Mouse (Mus musculus) forebrain, postnatal 0 days (tissue): ENCODE data around the gene Pdzd8. TPM values are rescaled to one million over a fixed set of nuclear protein-coding genes. Genes with fewer than 3 reads are reported as not detected.

Source experiments
- ATAC-seq: fragments of 200-750 bp; cut with Nextera tagmentation; 2 replicates; pipeline ENCODE4 v1.8.0; 2017; ENCODE audit warnings: mild to moderate bottlenecking, moderate library complexity
- DNase-seq: peaks from one replicate; pipeline ENCODE4 v3.0.0-alpha.2; 2015
- H3K27ac ChIP-seq: fragments of 300-500 bp; sonication (generic); 2 replicates; pipeline ENCODE4 v1.5.1; 2014; ENCODE audit warnings: low read depth, mild to moderate bottlenecking, antibody characterized with exemption, low read length, moderate library complexity, mixed read lengths
- H3K27me3 ChIP-seq: fragments of 300-500 bp; sonication (generic); 2 replicates; pipeline ENCODE4 v1.6.1; 2014; ENCODE audit warnings: mild to moderate bottlenecking, low read length, mixed read lengths; ENCODE audit not compliant: insufficient read depth
- H3K36me3 ChIP-seq: fragments of 300-500 bp; sonication (generic); 2 replicates; pipeline ENCODE4 v1.6.1; 2014; ENCODE audit warnings: mild to moderate bottlenecking, moderate library complexity; ENCODE audit not compliant: insufficient read depth
- H3K4me1 ChIP-seq: fragments of 300-500 bp; sonication (generic); 2 replicates; pipeline ENCODE4 v1.6.1; 2014; ENCODE audit warnings: antibody characterized with exemption; ENCODE audit not compliant: insufficient read depth
- H3K4me2 ChIP-seq: fragments of 300-500 bp; sonication (generic); 2 replicates; pipeline ENCODE4 v1.6.1; 2014; ENCODE audit warnings: low read depth, mild to moderate bottlenecking, moderate library complexity
- H3K4me3 ChIP-seq: fragments of 300-500 bp; sonication (generic); 2 replicates; pipeline ENCODE4 v1.5.1; 2014; ENCODE audit warnings: low read depth, low read length, mixed read lengths
- H3K9ac ChIP-seq: fragments of 300-500 bp; sonication (generic); 2 replicates; pipeline ENCODE4 v1.6.1; 2014; ENCODE audit warnings: mild to moderate bottlenecking
- H3K9me3 ChIP-seq: fragments of 300-500 bp; sonication (generic); 2 replicates; pipeline ENCODE4 v1.6.1; 2016; ENCODE audit warnings: low read length
- CTCF ChIP-seq: sonication (generic); IDR thresholded peaks from 2 replicates; pipeline ENCODE4 v1.5.1; 2016; ENCODE audit warnings: antibody characterized with exemption, control low read depth, low read depth
- WGBS: fragments of 180-500 bp; shearing (Covaris S2); extraction: QIAGEN DNeasy Blood & Tissue Kit; methylation state at CpG from one replicate; pipeline ENCODE4 v1.1.7; 2014; 5-methylcytosine and 5-hydroxymethylcytosine counted together
- polyA plus RNA-seq: library from polyadenylated mRNA; unstranded; fragments of >200 nt; fragmentation: Nextera tagmentation; extraction: Ambion mirVana; gene quantifications from 2 replicates; pipeline ENCODE4 v1.2.1, GENCODE M21; 2015
- total RNA-seq: library from RNA; depleted of rRNA; stranded (reverse); fragments of >200 nt; gene quantifications from 2 replicates; pipeline ENCODE4 v1.2.3, GENCODE M21; 2014

Pdzd8 gene
- total and polyA plus RNA-seq, 2 experiments from 2014 or later: 8.7 to 47.6 TPM

DNA sequence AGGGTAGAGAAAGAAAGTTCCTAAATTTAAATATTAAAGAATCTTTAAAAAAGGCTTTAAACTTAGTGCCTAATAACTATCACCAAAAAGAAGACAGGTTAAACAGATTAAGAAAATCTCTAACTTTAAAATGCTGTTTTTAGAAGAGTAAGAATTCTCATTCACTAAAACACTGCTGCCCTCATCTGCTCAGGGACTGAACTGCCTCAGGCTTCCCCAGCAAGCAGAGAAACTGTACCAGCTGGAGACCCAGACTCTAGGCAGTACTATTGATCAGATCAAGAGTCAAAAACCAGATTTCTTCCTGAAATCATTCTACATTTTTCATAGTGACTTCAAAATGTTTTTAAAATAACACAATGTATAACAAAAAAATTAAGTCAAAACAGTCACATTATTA, 29.0 kb downstream of the Pdzd8 start:
- Histone ChIP-seq H3K9me3 (no peaks in the 10 kb centered on the region), H3K36me3 (no peaks in the 10 kb centered on the region), H3K4me1 (no peaks in the 10 kb centered on the region), H3K9ac (no peak overlapping the region), H3K27ac (no peak overlapping the region), H3K27me3 (no peaks in the 10 kb centered on the region), H3K4me2 (no peak overlapping the region), H3K4me3 (no peak overlapping the region)
- ATAC-seq: peak; percentile 74; the same call in 1 of the 2 replicates
- peak; percentile 70 for DNase-seq
- peak; percentile 77 for TF ChIP-seq CTCF

DNA sequence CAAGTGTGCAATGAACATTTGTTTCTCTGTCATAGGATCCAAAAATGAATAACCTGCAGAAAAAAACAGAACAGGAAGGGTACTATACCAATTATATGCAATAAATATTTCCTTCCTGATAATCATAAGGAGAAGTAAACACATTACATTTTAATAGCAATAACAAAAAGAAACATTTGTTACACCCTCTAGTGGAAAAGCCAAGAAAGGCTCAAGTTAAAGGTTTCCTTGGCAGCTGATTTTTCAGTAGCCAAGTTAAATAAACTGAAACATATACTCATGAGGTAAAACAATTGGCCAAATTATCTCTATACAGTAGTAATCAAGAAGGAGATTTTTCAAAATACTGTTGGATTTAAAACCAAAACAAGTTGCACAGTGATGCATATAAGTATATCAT, 30.3 kb downstream of the Pdzd8 start:
- Histone ChIP-seq H3K27ac (no peak overlapping the region), H3K4me1 (no peaks in the 10 kb centered on the region), H3K9ac (no peak overlapping the region), H3K9me3 (no peaks in the 10 kb centered on the region), H3K36me3 (no peaks in the 10 kb centered on the region), H3K4me2 (no peak overlapping the region), H3K27me3 (no peaks in the 10 kb centered on the region), H3K4me3 (no peak overlapping the region)
- peak; percentile 47 for TF ChIP-seq CTCF
- no peak for ATAC-seq
- no peak for DNase-seq

DNA sequence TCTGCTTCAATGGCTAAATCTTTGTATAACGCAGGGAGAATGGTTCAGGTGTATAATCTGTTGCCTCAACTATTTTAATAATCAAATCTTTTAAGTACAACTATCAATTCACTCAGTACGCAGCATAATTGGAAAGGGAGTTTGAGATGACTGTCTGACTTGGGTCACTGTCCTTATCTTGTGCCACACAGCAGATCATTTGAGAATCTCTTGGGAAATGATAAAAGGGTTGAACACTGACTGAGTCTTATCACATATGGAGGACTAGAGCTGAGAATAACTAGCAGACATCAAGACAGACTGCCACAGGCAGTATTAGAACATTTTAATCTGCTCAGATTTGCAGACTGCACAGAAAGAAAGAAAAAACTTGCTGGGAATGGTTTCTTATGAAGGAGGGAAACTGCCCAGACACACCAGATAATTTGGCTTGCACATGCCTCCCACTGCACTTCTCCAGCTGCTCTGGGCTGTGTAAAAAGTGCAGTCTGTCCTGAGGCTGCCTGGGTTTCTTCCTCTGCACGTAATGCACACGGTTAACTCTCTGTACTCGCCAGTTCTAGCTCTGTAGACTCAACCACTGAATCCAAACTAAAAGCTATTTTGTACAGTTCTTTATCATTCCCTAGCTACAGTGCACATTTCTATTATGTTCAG, 53.3 kb downstream of the Pdzd8 start:
- no peaks in the 10 kb centered on the region for H3K4me1 ChIP-seq
- H3K4me3 ChIP-seq: no peak overlapping the region
- no peak overlapping the region for H3K9ac ChIP-seq
- H3K9me3 ChIP-seq: no peaks in the 10 kb centered on the region
- WGBS: 80% methylated on average over 5 of the region's 5 CpGs
- TF ChIP-seq CTCF: no peak
- H3K27ac ChIP-seq: no peak overlapping the region
- H3K36me3 ChIP-seq: no peaks in the 10 kb centered on the region
- H3K27me3 ChIP-seq: no peaks in the 10 kb centered on the region
- ATAC-seq (no peak), DNase-seq (no peak)
- no peak overlapping the region for H3K4me2 ChIP-seq

DNA sequence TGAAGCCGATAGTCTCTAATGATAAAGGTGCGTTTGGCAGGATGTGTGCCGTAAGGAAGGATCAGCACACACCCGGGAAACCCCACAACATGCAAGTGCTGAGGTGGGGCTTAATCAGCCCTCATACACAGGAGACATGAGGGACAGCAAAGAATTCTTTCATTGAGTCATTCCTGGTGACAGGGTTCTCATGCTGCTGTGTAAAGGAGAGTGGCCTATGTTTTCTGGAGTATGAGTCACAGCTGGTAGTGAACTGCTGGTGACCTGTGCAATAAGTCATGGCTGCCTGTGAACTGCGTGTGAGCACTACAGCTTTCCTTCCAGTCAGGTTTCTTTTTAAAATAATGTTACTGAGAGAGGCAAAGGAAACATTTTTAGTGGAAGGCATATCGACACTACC, 55.8 kb downstream of the Pdzd8 start:
- Histone ChIP-seq H3K27me3 (no peaks in the 10 kb centered on the region), H3K9ac (no peak overlapping the region), H3K27ac (no peak overlapping the region), H3K36me3 (no peaks in the 10 kb centered on the region), H3K9me3 (no peaks in the 10 kb centered on the region), H3K4me1 (no peaks in the 10 kb centered on the region), H3K4me2 (no peak overlapping the region), H3K4me3 (no peak overlapping the region)
- TF ChIP-seq CTCF: no peak
- DNase-seq: no peak
- no peak for ATAC-seq
- WGBS: 83% methylated on average over 6 of the region's 6 CpGs

DNA sequence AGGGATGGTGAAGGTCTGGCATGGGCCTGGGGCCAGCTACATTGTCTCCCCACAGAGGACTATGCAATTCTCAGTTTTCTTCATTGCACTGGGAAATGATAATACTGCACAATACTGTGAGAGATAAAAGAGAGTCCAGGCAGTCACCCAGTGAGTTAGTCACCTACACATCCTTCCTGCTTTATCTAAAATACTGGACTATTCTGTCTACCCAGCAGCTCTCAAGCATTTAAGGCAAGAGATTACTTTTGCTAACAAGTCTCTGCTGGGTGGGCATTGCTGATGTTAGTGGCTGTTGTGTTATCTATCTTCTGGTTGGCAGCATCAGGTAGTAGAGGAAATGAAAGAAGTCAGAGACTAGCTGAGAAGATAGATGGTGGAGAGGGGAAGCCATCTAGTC, 56.5 kb downstream of the Pdzd8 start:
- ATAC-seq (no peak), DNase-seq (no peak)
- TF ChIP-seq CTCF: no peak
- Histone ChIP-seq H3K4me1 (no peaks in the 10 kb centered on the region), H3K4me3 (no peak overlapping the region), H3K4me2 (no peak overlapping the region), H3K27ac (no peak overlapping the region), H3K9me3 (no peaks in the 10 kb centered on the region), H3K9ac (no peak overlapping the region), H3K36me3 (no peaks in the 10 kb centered on the region), H3K27me3 (no peaks in the 10 kb centered on the region)

DNA sequence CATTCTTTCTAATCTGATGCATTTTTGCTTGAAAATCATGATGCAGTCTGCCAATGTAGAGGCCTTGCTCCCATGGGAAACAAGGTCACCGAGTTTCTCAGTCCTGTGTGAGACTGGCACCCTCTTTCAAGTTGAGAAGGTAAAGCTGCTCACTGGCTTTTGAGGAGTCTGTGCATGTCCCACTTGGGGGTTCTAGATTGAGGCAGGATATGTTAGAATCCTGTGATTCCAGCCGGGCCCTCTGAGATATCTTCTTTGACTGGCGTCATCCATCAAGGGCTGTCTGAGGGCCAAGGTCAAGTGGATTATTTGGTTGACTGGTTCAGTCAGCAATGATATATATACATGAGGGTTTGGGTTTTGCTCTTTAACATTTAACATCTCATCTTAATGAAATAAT, 63.6 kb downstream of the Pdzd8 start:
- Histone ChIP-seq H3K4me2 (no peak overlapping the region), H3K4me1 (no peaks in the 10 kb centered on the region), H3K9me3 (no peaks in the 10 kb centered on the region), H3K4me3 (no peak overlapping the region), H3K9ac (no peak overlapping the region), H3K27me3 (no peaks in the 10 kb centered on the region), H3K36me3 (no peaks in the 10 kb centered on the region), H3K27ac (no peak overlapping the region)
- DNase-seq: no peak
- 93% methylated on average over 3 of the region's 3 CpGs for WGBS
- ATAC-seq: no peak
- no peak for TF ChIP-seq CTCF

DNA sequence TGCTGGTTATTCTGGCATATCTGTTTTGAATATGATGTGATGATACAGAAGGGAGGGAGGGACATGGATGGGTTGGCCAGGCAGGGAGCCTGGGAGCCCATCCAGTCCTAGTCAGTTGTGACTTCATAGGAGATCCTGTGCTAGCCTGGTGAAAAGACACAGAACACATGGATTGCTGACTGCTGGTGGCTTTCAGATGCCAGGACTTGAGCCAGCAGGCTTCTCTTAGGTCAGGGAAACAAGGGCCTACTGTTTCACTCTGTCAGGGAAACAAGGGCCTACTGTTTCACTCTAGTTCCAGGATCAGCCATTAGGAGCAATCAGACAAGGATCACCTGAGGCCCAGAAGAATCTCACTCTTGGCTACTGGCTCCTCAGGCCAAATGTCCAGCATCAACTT, 64.7 kb downstream of the Pdzd8 start:
- 0 out of 2 replicates have a peak, but pooled peaks have one; percentile 25 for ATAC-seq

More for the DNA sequence above, 64.7 kb downstream of the Pdzd8 start:
- no peak for DNase-seq
- Histone ChIP-seq H3K27me3 (no peaks in the 10 kb centered on the region), H3K9me3 (no peaks in the 10 kb centered on the region), H3K9ac (no peak overlapping the region), H3K36me3 (no peaks in the 10 kb centered on the region), H3K27ac (no peak overlapping the region), H3K4me1 (no peaks in the 10 kb centered on the region), H3K4me2 (no peak overlapping the region), H3K4me3 (no peak overlapping the region)
- no peak for TF ChIP-seq CTCF
